Mouse (Mus musculus) liver, postnatal 0 days (tissue): Measurements from ENCODE around the gene Agl.

Experiments used
- CTCF ChIP-seq: sonication (generic); IDR thresholded peaks from 2 replicates; pipeline ENCODE4 v1.5.1; 2016; ENCODE audit warnings: antibody characterized with exemption, low read depth
- EP300 ChIP-seq: IDR thresholded peaks from 2 replicates; pipeline ENCODE4 v1.6.1; 2016; ENCODE audit warnings: antibody characterized with exemption, low read depth, mild to moderate bottlenecking

DNA sequence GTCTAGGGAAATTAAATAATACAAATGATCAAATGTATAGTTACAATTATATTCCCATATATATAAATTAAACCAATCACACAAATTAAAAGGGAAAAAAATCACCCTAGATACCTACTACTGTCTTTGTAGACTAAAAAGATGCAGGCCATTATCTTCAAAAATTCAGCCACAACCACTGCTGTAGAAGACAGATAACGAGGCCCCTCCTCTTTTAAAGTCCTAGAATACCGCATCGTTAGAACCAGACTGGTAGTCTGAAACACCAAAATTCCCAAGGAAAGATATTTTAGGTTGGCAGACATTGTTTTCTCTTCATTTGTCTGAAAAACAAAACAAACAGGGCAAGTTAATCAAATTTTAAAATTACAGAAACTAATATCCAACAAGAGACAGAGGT, 113.7 kb downstream of the Agl start:
- TF ChIP-seq CTCF (no peak), EP300 (peak; percentile 96)
